Mouse (Mus musculus): ENCODE measurements around the gene R3hdm2.

R3hdm2 gene

DNA sequence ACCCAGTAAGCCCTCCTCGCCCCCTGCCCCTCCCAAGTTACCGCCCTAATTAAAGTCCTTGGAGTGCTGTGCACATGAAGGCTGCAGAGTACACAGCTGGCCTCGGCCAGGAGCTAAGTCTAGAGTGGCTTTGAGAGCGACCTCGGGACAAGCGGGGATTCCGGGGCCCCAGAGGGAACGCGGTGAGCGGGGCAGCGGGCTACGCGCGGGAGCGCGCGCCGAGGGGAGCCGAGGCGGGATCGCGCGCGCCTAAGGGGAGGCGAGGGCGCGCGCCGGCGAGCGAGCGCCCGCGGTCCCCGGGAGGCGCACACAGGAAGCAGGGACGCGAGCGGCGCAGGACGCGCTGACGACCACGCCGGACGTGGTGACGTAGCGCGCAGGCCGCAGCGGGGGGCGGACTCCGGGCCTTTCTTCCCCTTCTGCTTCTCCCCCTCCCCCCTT, at the start of gene R3hdm2:
TSS of gene R3hdm2 (plus strand) at position 77 of the 441 bp plus-strand sequence.
- in situ Hi-C loops (cut with MboI) = no loop called here

DNA sequence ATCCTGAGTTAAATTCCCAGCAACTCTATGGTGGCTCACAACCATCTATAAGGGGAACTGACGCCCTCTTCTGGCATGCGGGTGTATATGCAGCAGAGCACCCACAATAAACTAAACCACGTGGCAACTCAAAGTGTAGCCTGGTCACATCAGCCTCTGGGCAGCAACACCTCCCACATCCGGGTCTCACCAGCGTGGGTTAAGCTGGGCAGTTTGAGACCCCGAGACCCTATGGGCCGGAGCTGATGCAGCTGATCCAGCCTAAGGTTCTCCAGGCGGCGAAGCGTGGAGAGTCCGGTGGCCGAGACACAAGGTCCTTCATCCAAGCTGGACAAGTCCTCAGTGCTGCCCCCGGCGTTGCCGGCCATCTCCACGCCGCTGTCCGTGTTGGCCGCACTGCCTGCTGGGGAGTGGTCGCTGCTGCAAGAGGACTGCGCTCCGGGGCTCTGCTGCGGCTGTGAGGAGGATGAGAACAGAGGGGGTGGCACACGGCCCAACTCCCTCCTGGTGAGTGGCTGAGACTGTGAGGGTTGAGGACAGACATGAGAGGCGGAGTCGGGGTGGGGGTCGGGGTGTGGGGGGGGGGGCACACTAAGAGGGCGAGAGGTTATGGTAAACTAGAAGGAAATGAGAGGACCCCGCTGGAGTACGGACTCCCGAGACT, 47.8 kb upstream of the R3hdm2 start:
- in situ Hi-C loops (cut with MboI) = no loop called here

DNA sequence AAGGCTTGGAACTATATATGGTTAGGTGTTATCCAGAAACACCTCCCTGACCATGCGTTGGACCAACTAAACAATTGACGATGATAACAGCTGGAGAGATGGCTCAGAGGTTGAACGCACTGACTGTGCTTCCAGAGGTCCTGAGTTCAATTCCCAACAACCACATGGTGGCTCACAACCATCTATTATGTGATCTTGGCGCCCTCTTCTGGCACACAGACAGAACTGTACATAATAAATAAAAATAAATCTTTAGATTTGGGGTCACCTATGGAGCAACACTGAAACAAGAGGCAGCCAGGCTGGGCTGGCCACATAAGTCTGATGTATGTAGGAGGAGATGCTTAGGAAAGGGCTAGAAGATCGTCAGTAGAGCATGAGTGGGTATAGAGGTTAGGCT, 47.0 kb upstream of the R3hdm2 start:
- in situ Hi-C loops (cut with MboI) = no loop called here

DNA sequence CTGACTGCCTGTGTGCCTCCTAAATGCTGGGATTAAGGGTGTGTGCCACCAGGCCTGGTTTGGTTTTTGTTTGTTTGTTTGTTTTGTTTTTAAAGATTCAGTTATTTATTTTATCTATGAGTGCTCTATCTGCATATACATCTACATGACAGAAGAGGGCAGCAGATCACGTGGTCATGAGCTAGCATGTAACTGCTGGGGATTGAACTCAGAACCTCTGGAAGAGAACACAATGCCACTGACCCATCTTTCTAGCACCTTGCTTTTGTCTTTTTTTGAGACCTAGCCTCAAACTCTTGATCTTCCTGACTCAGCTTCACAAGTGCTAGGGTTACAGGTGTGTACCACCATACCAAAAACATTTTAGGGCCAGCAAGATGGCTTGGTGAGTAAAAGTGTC, 44.9 kb upstream of the R3hdm2 start:
- in situ Hi-C loops (cut with MboI) = no loop called here

DNA sequence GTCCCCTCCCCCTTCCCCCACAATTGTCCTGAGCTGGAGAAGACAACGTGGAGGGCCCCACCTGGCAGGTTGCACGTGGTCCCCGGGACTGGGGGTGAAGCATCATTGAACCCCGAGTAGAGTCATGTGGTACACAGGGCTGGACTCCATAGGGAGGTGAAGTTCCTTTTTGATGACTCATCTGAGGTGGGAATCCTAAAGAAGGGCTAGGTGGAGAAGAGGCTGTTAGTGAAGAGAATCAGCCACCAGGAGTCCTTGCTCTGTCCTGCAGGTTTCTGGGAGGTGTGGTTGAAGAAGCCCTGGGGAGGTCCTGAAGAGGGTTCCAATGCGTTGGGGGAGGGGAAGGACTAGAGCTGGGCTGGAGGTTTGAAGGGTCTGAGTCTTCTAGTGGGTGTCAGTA, 43.2 kb upstream of the R3hdm2 start:
- in situ Hi-C loops (cut with MboI) = no loop called here

DNA sequence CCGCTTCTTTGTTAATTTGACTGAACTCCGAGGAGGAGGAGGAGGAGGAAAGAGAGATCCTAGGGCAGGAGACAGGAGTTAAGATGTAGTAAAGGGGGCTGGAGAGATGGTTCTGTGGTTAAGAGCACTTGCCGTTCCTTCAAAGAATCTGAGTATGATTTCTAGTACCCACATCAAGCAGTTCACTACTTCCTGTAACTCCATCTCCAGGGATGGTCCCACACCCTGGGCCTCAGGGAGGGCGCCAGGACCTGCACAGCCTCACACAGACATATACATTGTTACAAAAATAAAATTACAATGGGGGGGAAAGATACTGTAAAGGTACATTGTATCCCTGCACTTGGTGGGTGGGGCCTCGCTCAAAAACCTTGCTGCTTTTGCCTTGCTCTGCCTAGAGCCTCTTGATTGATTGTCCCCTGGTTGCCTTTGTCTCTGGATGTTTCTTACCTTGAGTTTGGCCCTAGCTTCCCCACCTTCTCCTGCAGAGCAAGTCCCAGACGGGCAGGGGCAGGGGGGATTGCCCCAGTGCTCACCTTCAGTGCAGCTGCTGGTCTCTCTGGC, 42.5 kb upstream of the R3hdm2 start:
- in situ Hi-C loops (cut with MboI) = no loop called here

DNA sequence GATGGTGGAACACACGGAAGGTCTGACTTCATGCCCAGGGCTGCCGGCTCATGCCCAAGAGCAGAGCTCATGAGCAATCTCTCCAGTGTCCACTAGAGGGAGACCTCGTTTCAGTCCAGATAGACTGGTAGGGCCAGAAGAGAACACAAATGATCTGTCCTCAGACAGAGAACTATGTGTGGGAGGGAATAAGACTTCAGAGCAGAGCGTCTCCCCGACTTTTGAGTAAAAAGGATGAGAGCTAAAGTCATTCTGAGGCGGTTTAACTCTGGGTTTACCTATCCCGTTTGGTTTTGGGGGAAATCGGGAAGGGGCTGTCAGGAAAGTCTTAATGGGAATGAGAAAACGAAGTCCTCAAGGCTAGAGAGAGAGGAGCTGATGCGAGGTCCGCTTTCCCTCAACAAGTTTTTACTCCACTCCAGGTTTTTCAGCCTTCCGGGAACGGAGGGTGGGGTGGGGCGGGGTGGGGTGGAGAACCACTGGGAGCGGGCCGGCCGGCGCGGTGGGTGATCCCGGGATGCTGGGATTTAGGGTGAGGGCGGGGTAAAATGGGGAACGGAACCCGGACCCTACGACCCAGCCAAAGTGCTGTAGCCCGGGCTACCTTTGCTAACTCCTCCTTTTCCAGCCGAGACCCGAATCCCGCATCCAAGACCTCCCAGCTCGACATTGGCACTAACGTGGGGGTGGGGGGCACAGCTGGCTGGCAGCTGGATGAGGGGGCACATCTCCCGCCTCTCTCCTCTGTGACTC, 41.0 kb upstream of the R3hdm2 start:
- in situ Hi-C loops (cut with MboI) = no loop called here

DNA sequence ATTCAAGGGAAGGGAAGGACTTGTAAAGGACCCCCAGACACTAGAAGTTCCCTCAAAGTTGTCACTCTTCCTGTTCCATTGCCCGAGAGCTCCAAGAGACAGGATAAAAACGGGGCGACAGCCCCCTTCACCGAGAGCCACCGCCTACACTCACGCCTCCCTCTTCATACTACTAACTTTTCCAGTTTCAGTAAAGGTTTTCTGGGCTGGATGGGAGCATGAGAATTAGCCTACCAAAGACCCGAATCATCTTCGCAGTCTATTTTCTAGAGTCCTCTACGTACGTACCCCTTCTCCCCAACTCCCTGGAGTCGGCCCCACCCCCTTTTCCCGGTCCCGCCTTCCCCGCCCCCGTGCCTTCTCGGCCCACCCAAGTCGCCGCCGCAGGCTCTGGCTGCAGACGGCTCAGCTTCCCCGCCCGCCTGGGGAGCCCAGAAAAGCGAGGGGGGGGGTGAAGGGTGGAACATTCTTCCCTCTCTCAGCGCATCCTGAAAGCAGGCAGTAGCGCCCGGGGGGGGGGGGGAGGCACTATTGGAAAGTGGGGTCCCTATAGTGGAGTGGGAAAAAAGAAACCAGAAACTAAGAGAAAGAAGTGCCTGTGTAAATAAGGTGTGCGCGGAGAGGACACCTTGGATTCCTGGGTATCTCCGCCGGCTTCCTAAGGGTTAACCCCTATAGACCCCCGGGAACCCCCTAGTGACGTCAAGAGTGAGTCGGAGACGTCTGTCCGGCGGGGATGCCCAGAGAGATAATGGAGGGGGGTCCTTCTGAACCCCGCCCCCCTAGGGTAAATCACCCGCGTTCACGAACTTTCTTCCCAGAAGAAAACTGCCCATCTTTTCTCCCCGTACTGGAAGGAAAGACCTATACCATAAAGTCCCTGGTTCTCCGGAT, 40.2 kb upstream of the R3hdm2 start:
- in situ Hi-C loops (cut with MboI) = no loop called here

DNA sequence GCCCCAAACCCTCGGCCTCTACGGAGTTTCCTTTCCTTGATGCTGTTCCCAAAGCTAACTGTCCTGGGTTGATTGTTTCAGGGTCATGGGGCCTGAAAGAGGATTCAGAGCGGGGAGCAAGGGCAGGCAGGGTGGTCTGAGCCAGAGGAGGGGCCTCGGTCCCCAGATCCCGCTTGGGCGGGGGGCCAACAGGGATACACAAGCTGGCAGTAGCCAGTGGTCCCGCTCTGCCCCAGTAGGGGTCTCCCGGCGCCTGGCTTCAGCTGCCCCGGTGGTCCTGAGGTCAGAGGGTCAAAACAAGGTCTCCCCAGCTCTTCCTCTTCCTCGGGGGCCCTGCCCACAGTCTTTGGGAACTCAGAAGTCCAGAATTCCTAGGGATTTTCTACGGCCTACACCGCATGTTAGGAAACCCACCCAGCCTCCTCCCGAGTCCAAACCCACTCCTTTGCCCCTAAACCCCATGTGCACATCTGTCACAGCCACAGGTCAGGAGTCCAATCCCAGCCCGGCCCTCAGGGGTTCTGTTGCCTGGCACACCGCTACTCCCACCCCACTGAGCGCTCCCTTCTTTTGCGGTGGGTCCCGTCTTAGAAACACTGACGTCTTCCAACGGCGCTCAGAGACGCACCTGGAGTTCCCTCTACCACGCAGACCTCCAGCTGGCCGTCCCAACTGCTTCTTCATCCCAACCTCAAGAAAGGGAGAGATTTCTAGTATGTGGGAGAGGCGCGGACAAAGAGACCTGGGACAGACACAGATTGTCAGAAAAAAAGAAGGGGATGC, 39.4 kb upstream of the R3hdm2 start:
- in situ Hi-C loops (cut with MboI) = no loop called here

DNA sequence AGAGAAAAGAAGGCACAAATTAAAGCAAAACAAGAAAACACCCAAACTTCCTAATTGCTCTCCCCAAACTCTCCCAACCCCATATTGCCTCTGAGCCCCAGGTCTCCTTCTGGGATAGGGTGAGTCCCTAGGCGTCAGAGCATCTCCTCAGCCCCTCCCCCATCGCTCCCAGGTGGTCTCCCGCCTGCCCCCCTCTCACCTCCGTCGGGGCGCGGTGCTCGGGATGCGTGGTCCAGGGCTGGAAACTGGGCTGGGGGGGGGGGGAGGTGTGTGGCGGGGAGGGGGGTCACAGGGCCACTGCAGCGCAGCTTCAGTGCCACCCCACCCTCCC, 38.8 kb upstream of the R3hdm2 start:
- in situ Hi-C loops (cut with MboI) = no loop called here

DNA sequence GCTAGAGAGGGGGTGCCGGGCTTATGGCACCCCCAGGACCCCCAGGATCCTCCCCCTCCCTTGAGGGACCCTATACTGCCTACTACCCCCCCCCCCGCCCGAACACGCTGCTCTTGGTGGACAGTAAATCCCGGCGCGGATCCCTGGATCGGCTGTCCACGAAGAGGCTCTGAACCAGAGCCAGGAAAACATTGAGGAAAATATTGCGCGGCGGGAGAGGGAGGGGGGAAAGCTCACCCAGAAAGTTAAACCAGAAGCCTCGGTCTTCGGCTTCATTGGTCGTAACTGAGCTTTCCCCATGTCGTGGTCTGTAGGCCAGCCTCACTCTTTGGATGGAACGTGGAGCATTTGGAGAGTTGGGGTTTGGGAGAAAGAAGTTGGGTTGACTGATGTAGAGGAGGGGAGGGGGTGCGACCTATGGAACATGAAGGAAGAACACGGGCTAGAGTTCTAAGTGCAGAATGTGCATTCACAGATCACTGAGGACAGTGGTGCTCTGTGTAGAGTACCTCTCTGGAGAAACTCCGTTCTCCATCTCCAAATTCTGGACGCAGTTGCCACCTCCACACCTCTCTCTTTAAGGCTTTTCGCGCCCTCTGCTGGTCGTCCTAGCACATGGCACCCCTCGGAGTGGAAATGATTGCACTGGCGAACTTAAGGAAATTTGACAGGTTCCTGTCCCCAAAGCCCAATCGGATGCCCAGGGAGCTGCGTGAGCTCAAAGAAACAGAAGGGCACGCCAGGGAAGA, 38.1 kb upstream of the R3hdm2 start, which contains the start of gene Gli1:
TSS of gene Gli1 (minus strand) at position 84 of the 749 bp plus-strand sequence.
- in situ Hi-C loops (cut with MboI) = no loop called here

DNA sequence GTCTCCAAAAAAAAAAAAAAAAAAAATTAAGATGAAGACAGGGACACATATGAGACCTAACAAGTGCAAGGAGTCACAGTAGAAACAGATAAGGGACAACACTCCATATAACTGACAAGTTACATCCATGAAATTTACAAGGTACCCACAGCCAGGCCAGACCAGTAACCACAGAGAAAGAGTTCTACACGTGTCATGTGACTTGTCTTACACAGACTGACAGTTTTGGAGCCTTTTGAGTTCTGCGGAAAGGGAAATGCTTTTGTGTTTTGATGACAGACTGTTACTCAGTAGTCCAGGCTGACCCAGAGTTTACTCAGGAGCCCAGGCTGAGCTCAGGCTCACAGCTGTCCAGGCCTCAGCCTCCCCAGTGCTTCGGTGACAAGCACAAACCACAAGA, 37.1 kb upstream of the R3hdm2 start:
- in situ Hi-C loops (cut with MboI) = no loop called here

DNA sequence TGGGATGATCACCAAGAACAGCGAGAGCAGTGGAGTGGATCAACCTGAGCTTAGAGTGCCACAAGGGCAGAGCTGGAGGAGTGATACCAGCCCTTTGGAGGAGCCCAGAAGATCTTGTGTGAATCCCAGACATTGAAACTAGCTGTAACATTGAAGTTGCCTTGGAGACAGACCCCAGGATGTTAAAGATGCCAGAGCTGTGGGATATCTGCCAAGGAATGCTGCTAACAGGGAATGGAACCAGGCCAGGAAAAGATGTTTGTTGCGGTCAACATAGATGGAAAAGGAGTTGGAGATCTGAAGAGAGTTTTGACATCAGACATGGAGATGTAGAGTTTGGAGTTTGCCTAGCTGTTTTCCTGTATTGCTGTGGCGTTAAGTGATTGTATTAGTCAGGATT, 34.0 kb upstream of the R3hdm2 start:
- in situ Hi-C loops (cut with MboI) = no loop called here

DNA sequence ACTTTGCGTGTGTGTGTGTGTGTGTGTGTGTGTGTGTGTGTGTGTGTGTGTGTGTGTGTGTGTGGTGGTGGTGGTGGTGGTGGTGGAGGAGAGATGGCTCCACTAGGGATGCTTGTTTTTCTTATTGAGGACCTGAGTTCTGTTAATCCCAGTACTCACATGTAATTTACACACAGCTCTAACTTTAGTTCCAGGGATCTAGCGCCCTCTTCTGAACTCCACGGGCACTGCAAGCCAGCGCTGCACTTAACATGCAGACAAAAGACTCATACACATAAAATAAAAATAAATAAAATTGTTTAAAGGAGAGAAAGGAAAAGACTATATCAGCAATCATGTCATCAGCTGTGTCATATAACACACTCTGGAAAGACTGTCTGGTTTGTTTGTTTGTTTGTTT, 31.2 kb upstream of the R3hdm2 start:
- in situ Hi-C loops (cut with MboI) = no loop called here

DNA sequence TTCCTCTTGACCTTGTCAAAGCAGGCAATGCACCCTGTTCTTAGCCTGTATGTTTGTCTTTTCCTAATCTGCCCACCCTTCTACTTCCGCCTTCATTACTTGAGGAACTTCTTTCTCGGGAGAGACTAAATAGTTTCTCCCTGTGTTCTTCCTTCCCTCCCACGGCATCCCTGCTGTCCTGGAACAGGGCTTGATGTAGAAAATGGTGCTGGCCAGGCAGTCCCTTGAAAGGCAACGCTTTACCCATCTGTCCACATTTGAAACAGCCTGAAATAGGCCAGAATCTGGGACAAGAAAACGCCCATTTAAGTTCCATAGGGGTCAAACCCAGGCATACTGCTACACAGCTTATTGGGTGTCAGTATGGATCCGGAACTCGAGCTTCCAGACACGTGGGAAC, 30.3 kb upstream of the R3hdm2 start:
- in situ Hi-C loops (cut with MboI) = no loop called here

DNA sequence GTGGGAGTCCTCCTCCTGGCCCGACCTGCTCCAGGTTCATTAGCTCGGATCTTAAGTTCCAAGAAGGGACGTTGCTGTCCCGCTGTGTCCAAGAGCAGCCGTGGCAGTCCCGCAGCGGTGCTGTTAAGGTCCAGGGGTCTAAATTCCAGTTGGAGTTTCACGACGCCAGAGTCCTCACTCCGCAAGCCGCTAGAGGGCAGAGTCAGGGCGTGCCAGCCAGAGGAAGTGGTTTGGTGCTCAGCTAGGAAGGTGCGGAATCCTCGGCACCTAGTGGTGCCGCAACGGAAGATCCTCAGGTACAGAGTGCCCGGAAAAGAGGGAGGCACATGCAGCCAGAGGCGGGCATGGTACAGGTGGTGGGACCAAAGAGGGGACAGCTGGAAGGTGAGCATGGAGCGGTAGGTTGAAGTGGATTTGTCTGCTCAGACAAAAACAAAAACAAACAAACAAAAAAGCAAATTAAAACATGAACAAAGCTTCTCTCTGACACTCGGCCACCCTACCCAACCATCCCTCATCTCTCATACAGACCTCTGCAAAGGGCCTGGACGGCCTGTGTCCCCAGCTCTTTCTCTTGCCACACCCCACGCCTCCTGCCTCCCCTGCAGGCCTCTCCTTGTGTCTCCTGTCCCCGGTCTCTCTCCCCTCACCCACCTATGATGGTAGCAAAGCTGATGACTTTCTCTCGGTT, 29.4 kb upstream of the R3hdm2 start:
- in situ Hi-C loops (cut with MboI) = no loop called here

DNA sequence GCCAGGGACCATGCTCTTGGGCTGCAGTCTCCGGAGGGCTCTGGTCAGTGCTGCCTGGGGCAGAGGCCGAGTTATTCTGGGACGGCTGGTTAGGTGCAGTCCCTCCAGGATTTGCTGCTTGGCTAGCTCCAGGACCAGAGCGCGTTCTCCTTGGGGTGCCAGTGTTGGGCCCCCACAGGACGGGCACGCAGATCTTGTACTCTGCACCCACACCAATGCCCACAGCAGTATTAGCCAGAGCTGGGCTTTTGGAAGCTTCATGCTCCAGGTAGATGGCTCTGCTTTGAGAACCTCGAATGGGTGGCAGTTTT, 28.9 kb upstream of the R3hdm2 start:
- in situ Hi-C loops (cut with MboI) = no loop called here

DNA sequence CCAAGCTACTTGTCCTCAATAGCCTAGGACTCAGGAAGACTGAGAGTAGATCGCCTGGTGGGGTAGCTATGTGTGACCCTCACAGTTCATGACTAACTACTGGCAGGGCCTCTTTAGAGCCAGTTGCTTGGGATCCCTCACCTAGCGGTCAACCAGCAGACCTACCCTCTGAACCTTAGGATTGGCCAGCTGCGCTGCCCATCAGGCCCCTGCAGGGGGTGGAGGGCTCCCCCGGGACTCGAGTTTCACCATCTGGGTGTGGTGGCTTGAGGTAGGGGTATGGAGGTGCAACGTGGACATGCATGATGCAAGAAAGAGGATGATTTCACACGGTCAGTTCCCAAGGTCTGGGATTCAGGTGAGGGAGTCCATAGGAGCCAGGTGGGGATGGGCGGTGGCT, 28.4 kb upstream of the R3hdm2 start:
- in situ Hi-C loops (cut with MboI) = no loop called here

DNA sequence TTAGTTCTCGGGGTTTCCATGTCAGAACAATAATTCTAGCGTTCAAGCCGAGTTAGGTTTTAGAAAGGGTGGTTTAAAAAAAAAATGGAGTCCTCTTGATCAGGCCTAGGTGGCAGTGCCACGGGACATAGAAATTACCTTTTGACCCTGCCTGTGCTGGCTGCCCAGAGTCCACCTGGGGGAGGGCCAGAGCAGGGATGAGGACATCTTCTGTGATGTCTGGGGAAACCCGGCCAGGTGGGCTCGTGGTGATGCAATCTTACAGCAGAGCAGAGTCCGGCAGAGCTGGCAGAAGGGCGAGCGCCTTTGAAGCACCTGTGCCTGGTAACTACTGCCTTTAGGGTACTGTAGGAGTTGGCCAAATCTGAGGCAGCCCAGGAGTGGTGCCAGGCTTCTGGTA, 27.9 kb upstream of the R3hdm2 start:
- in situ Hi-C loops (cut with MboI) = no loop called here

DNA sequence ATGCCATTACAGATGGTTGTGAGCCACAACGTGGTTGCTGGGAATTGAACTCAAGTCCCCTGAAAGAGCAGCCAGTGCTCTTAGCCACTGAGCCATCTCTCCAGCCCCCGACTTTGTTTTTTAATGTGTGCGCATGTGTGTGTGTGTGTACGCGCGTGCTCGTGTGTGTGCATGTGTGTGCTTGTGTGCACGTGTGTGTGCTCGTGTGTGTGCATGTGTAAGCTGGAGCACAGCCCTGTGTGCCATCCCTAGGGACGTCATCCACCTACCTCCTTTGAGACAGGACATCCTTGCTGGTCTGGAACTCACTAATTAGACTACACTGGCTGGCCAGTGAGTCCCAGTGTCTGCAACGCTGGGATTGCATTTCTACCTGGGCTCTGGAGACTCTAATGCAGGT, 27.4 kb upstream of the R3hdm2 start:
- in situ Hi-C loops (cut with MboI) = no loop called here

Measured in mature B cell (primary cell).